Mouse (Mus musculus) neural tube, embryonic 11.5 days (tissue): ENCODE measurements around the gene A230050P20Rik. TPM values are rescaled to one million over a fixed set of nuclear protein-coding genes. Genes with fewer than 3 reads are reported as not detected.
A peak's percentile ranks its signal among the peaks of the same experiment; 100 is the strongest.

ENCODE experiments used
- ATAC-seq: fragments of 200-750 bp; cut with Nextera tagmentation; 2 replicates; pipeline ENCODE4 v1.8.0; 2017; ENCODE audit warnings: moderate number of reproducible peaks, mild to moderate bottlenecking, moderate TSS enrichment, moderate library complexity; ENCODE audit not compliant: insufficient read depth, low FRiP score, low TSS enrichment
- DNase-seq: peaks from one replicate; pipeline ENCODE4 v3.0.0-alpha.2; 2015; ENCODE audit warnings: low spot score
- H3K27ac ChIP-seq: fragments of 300-500 bp; sonication (generic); 2 replicates; pipeline ENCODE4 v1.5.1; 2014; ENCODE audit warnings: low read depth, mild to moderate bottlenecking, low read length
- H3K27me3 ChIP-seq: fragments of 300-500 bp; sonication (generic); 2 replicates; pipeline ENCODE4 v1.6.1; 2014; ENCODE audit warnings: mild to moderate bottlenecking, low read length, mixed read lengths; ENCODE audit not compliant: control insufficient read depth, insufficient read depth
- H3K36me3 ChIP-seq: fragments of 300-500 bp; sonication (generic); 2 replicates; pipeline ENCODE4 v1.6.1; 2014; ENCODE audit warnings: mild to moderate bottlenecking, low read length, moderate library complexity, mixed read lengths; ENCODE audit not compliant: control insufficient read depth, insufficient read depth
- H3K4me1 ChIP-seq: fragments of 300-500 bp; sonication (generic); 2 replicates; pipeline ENCODE4 v1.6.1; 2014; ENCODE audit warnings: low read length, mixed read lengths; ENCODE audit not compliant: control insufficient read depth, insufficient read depth
- H3K4me2 ChIP-seq: fragments of 300-500 bp; sonication (generic); 2 replicates; pipeline ENCODE4 v1.6.1; 2014; ENCODE audit warnings: low read depth, mild to moderate bottlenecking, moderate library complexity
- H3K4me3 ChIP-seq: fragments of 300-500 bp; sonication (generic); 2 replicates; pipeline ENCODE4 v1.5.1; 2014; ENCODE audit warnings: low read depth, low read length
- H3K9ac ChIP-seq: fragments of 300-500 bp; sonication (generic); 2 replicates; pipeline ENCODE4 v1.6.1; 2014; ENCODE audit warnings: mild to moderate bottlenecking, low read length
- H3K9me3 ChIP-seq: fragments of 300-500 bp; sonication (generic); 2 replicates; pipeline ENCODE4 v1.6.1; 2016; ENCODE audit warnings: low read length; ENCODE audit not compliant: control insufficient read depth
- WGBS: fragments of 180-500 bp; shearing (Covaris S2); extraction: QIAGEN DNeasy Blood & Tissue Kit; methylation state at CpG from one replicate; pipeline ENCODE4 v1.1.7; 2014; 5-methylcytosine and 5-hydroxymethylcytosine counted together
- polyA plus RNA-seq: library from polyadenylated mRNA; unstranded; fragments of >200 nt; fragmentation: Nextera tagmentation; extraction: Ambion mirVana; gene quantifications from 2 replicates; pipeline ENCODE4 v1.2.1, GENCODE M21; 2014

Gene A230050P20Rik
- polyA plus RNA-seq, 1 experiment from 2014 or later: 0.94 TPM

DNA sequence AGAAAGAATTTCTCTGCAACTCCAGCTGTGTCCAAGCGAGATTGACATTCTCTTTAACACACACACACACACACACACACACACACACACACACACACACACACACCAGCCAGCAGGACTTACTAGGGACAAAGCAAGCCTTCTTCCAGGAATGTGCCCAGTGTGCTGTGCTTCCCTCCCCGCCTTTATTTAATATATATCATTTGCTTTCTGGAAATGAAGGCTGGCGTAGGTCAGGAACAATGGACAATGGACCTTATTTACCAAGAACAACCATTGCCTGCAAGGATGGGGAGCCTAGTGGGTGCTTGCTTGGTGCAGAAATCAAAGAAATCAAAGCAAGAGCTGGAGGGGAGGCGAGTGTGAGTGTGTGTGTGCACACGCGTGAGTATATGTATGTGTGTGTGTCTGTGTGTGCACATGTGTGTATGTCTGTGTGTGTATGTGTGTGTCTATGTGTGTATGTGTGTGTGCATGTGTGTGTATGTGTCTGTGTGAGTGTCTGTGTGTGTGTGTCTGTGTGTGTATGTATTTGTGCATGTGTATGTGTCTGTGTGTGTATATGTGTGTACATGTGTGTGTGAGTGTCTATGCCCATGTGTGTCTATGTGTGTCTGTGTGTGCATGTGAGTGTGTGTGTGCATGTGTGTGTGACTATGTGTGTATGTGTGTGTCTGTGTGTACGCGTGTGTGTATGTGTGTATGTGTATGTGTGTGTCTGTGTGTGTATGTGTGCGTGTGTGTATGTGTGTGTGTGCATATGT, 31.1 kb upstream of the A230050P20Rik start:
- Histone ChIP-seq H3K9ac (no peak overlapping the region), H3K9me3 (no peaks in the 10 kb centered on the region), H3K27me3 (no peaks in the 10 kb centered on the region), H3K4me1 (no peaks in the 10 kb centered on the region), H3K4me2 (no peak overlapping the region), H3K36me3 (no peaks in the 10 kb centered on the region), H3K4me3 (no peak overlapping the region), H3K27ac (no peak overlapping the region)
- no peak for DNase-seq
- 85% methylated on average over 9 of the region's 9 CpGs for WGBS
- ATAC-seq: no peak

DNA sequence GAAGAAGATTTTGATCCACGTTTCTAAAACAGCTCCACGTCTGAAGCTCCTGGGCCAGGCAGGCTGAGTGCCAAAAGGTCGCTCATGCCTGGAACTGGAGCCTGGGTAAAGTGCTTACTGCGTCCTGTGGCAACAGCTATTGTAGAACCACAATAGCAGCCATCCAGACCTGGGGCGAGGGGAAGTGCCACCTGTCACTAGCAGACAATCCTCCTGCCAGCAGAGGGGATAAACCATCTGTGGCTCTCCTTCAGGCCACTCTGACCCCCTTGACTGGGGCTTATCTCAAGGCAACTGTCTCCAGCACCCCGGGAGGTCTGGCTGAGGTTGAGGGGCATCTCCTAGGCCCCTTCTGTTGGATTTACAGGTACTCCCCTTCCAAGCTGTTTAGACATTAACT, 29.5 kb upstream of the A230050P20Rik start:
- Histone ChIP-seq H3K36me3 (no peaks in the 10 kb centered on the region), H3K27me3 (no peaks in the 10 kb centered on the region)
- WGBS: 60% methylated on average over 6 of the region's 6 CpGs

DNA sequence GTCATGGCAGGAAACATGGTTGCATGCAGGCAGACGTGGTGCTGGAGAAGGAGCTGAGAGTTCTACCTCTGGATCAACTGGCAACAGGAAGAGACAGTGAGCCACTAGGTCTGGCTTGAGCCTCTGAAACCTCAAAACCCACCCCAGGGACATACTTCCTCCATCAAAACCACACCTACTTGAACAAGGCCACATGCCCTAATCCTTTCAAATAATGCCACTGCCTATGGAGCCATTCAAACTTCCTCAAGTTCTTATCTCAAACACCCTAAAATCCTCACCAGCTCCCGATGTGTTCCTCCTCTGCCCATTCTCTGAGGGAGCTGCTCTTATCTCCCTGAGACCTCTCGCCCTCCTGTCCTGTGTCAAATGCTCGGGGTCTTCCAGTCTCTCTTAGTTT, 26.2 kb upstream of the A230050P20Rik start:
- no peaks in the 10 kb centered on the region for H3K4me1 ChIP-seq
- no peak for DNase-seq
- H3K27ac ChIP-seq: no peak overlapping the region
- 79% methylated on average over 4 of the region's 4 CpGs for WGBS
- H3K4me2 ChIP-seq: no peak overlapping the region
- H3K27me3 ChIP-seq: no peaks in the 10 kb centered on the region
- H3K9me3 ChIP-seq: no peaks in the 10 kb centered on the region
- no peak overlapping the region for H3K9ac ChIP-seq
- no peaks in the 10 kb centered on the region for H3K36me3 ChIP-seq
- H3K4me3 ChIP-seq: no peak overlapping the region
- no peak for ATAC-seq

More for the DNA sequence above, 29.5 kb upstream of the A230050P20Rik start:
- no peaks in the 10 kb centered on the region for H3K9me3 ChIP-seq
- H3K4me1 ChIP-seq: no peaks in the 10 kb centered on the region
- no peak overlapping the region for H3K27ac ChIP-seq
- H3K4me2 ChIP-seq: no peak overlapping the region
- ATAC-seq: no peak
- H3K9ac ChIP-seq: no peak overlapping the region
- no peak overlapping the region for H3K4me3 ChIP-seq
- DNase-seq: no peak

DNA sequence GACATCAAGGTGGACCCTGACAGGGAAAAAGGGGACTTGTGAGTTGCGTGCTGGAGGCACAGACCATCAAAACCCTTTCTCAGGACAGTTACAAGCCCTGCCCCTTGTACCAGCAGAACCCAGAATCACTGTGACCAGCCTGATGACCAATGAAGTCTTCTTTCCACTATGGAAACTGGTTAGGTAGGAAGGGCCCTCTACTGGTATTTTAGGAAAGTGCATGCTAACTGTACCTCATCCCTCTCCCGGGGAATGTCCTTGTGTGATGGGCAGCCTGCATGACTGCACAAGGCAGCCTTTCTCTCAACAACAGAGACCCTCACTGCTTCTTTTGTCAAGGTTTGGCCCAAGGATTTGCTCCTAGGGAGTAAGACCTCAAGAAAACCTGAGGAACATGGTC, 25.8 kb upstream of the A230050P20Rik start:
- H3K4me2 ChIP-seq: no peak overlapping the region
- no peak overlapping the region for H3K27ac ChIP-seq
- H3K9me3 ChIP-seq: no peaks in the 10 kb centered on the region
- H3K9ac ChIP-seq: no peak overlapping the region
- H3K27me3 ChIP-seq: no peaks in the 10 kb centered on the region
- no peak for DNase-seq
- 24% methylated on average over 2 of the region's 2 CpGs for WGBS
- no peaks in the 10 kb centered on the region for H3K4me1 ChIP-seq
- no peak overlapping the region for H3K4me3 ChIP-seq
- ATAC-seq: no peak
- H3K36me3 ChIP-seq: no peaks in the 10 kb centered on the region

DNA sequence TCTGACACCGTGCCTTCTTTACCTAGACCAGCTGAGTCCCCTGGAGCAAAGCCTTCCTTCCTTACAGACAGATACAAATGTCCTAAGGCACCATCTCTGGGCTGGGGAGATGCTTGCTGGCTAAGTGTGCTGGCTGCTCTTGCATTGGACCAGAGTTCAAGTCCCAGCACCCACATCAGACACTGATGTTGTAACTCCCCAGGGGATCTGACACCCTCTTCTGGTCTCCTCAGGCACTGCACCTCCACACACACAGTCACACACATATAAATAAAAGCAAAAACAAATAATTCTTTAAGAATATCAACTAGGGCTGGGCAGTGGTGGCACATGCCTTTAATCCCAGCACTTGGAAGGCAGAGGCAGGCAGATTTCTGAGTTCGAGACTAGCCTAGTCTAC, 18.3 kb upstream of the A230050P20Rik start:
- WGBS: 86% methylated on average over 2 of the region's 2 CpGs
- H3K27me3 ChIP-seq: no peaks in the 10 kb centered on the region
- no peak overlapping the region for H3K4me3 ChIP-seq
- no peaks in the 10 kb centered on the region for H3K36me3 ChIP-seq
- no peak overlapping the region for H3K4me2 ChIP-seq
- no peak overlapping the region for H3K27ac ChIP-seq
- no peak overlapping the region for H3K9ac ChIP-seq
- no peaks in the 10 kb centered on the region for H3K4me1 ChIP-seq
- DNase-seq: no peak
- no peaks in the 10 kb centered on the region for H3K9me3 ChIP-seq
- no peak for ATAC-seq

DNA sequence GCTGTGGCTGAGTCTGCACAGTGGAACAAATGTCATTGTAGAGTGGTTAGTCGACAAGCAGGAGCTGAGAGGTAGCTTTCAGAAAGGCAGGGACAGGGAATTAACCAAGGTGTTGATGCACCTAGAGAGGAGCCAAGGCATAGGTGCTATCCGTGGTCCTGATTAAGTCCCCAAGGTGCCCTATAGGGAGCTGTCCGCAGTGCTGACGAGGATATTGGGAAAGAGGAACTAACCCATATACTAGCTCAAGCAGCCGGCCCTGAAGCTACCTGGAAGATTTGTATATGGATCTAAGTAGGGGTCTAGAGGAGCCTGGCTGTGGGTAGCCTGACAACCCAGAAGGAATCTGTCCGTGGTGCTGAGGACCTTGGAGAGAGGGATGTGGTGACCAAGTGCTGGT, 11.3 kb upstream of the A230050P20Rik start:
- H3K27me3 ChIP-seq: no peaks in the 10 kb centered on the region
- no peaks in the 10 kb centered on the region for H3K9me3 ChIP-seq
- H3K4me3 ChIP-seq: no peak overlapping the region
- DNase-seq (peak; percentile 63), ATAC-seq (no peak)
- WGBS: 15% methylated on average over 6 of the region's 6 CpGs
- no peaks in the 10 kb centered on the region for H3K36me3 ChIP-seq
- no peak overlapping the region for H3K27ac ChIP-seq
- no peak overlapping the region for H3K4me2 ChIP-seq
- no peaks in the 10 kb centered on the region for H3K4me1 ChIP-seq
- no peak overlapping the region for H3K9ac ChIP-seq

DNA sequence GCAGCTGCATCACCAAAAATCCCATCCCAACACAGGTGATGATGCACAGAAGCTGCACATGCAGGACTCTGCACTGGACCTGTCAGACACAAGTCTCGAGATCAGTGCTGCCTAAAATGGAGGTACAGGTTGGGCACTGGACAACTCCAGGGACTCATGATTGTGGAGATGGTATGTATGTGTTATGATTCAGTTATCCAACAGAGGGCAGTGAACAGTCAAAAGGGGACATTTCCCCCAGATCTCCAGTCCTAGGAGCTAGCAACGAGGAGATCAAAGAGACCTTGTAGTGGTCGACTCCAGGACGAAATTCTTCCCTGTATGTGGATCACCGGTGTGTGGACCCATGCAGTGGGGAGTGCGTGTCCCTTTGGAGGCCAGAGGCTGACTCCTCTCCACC, 8.5 kb upstream of the A230050P20Rik start:
- WGBS: 50% methylated on average over 6 of the region's 6 CpGs

DNA sequence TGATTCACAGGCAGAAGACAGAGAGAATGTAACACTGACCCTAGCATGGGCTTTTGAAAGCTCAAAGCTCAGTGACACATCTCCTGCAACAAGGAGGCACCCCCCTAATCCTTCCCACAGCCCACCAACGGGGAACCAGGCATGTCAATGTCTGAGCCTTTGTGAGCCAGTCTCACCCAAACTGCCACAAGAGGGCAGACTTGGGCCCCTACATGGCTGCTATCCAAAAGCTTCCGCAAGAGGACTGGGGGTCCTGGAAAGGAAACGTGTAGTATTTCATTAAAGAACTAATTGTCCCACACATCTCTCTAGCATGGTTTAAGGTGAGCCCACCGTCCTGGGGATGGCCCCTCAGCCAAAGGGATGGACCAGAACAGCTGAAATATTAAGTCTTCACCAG, 6.6 kb upstream of the A230050P20Rik start:
- Histone ChIP-seq H3K9me3 (no peaks in the 10 kb centered on the region), H3K27me3 (no peaks in the 10 kb centered on the region), H3K36me3 (no peaks in the 10 kb centered on the region), H3K9ac (no peak overlapping the region), H3K4me1 (no peaks in the 10 kb centered on the region), H3K27ac (no peak overlapping the region), H3K4me2 (no peak overlapping the region), H3K4me3 (no peak overlapping the region)
- 16% methylated on average over 4 of the region's 4 CpGs for WGBS
- ATAC-seq (no peak), DNase-seq (peak; percentile 67)

More for the DNA sequence above, 8.5 kb upstream of the A230050P20Rik start:
- Histone ChIP-seq H3K27me3 (no peaks in the 10 kb centered on the region), H3K4me1 (no peaks in the 10 kb centered on the region), H3K4me3 (no peak overlapping the region), H3K4me2 (no peak overlapping the region), H3K9me3 (no peaks in the 10 kb centered on the region), H3K27ac (no peak overlapping the region), H3K36me3 (no peaks in the 10 kb centered on the region), H3K9ac (no peak overlapping the region)
- ATAC-seq (no peak), DNase-seq (no peak)

DNA sequence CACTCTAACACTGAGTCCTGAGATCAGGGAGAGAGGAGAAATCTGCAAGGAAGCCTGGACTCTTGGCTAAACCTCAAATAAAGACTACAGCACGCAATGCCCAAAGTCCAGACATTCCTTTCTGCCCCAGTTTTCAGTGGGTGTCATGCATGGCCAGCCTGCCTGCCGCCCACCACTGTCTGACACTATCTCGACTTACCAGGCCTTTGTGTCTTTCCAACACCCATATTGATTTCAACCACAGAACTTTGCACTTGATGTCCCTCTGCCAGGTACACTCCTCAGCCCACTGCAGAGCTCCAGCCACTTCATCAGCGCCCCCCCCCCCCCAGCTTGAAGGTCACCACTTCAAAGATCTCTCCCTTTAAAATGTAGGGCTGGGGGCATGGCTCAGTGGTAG, 6.2 kb upstream of the A230050P20Rik start:
- no peak for DNase-seq
- H3K9ac ChIP-seq: no peak overlapping the region
- H3K27ac ChIP-seq: no peak overlapping the region
- no peaks in the 10 kb centered on the region for H3K4me1 ChIP-seq
- ATAC-seq: no peak
- H3K9me3 ChIP-seq: no peaks in the 10 kb centered on the region
- H3K36me3 ChIP-seq: no peaks in the 10 kb centered on the region
- no peak overlapping the region for H3K4me2 ChIP-seq
- 61% methylated on average over 4 of the region's 4 CpGs for WGBS
- no peak overlapping the region for H3K4me3 ChIP-seq
- no peaks in the 10 kb centered on the region for H3K27me3 ChIP-seq
